Mouse (Mus musculus) CH12.LX (cell line): ENCODE measurements around the gene Sort1. TPM values are rescaled to one million over a fixed set of nuclear protein-coding genes. Genes with fewer than 3 reads are reported as not detected.

Experiments used
- DNase-seq: peaks from one replicate; pipeline ENCODE4 v3.0.0-alpha.2; 2013; ENCODE audit errors: extremely low read depth
- H3K27ac ChIP-seq: 2 replicates; pipeline ENCODE4 v1.5.1; 2012; ENCODE audit warnings: low read depth, mild to moderate bottlenecking, control low read depth, moderate library complexity; ENCODE audit not compliant: insufficient read depth
- H3K27me3 ChIP-seq: replicated peaks from 2 replicates; pipeline ENCODE3; 2012; ENCODE audit warnings: inconsistent platforms
- H3K36me3 ChIP-seq, 2 experiments: replicated peaks in 1 of 2; 2 replicates each; pipeline versions ENCODE3 to v1.6.1; 2012; ENCODE audit warnings: inconsistent platforms in 1 of 2, low read length in 1 of 2, mild to moderate bottlenecking in 1 of 2, mixed read lengths in 1 of 2, moderate library complexity in 1 of 2; ENCODE audit not compliant: control insufficient read depth in 1 of 2, insufficient read depth in 1 of 2
- H3K4me1 ChIP-seq, 2 experiments: 2 replicates each; pipeline ENCODE4 v1.6.1; 2012; ENCODE audit warnings: inconsistent platforms in 1 of 2, moderate library complexity in 1 of 2; ENCODE audit not compliant: insufficient read depth in 2 of 2, control insufficient read depth in 1 of 2
- H3K4me2 ChIP-seq: 2 replicates; pipeline ENCODE4 v1.6.1; 2012; ENCODE audit warnings: low read depth, mild to moderate bottlenecking, control low read depth; ENCODE audit not compliant: poor library complexity, insufficient read depth, severe bottlenecking
- H3K4me3 ChIP-seq, 3 experiments: fragments of 150-350 bp in 1 of 3; sonication (generic) in 1 of 3; replicated peaks in 1 of 3; 2 replicates each; pipeline versions ENCODE3 to v1.5.1; 2011 to 2012; ENCODE audit warnings: low read depth in 2 of 3, low read length in 2 of 3, mild to moderate bottlenecking in 2 of 3, moderate library complexity in 2 of 3, control low read depth in 1 of 3, improper control_type of control experiment in 1 of 3, inconsistent platforms in 1 of 3, mixed read lengths in 1 of 3; ENCODE audit not compliant: poor library complexity in 1 of 3
- H3K79me2 ChIP-seq: replicated peaks from 2 replicates; pipeline ENCODE4 v1.6.1; 2012; ENCODE audit warnings: mild to moderate bottlenecking, moderate library complexity; ENCODE audit not compliant: control insufficient read depth, poor library complexity, insufficient read depth, severe bottlenecking; ENCODE audit errors: extremely low read depth
- H3K9ac ChIP-seq: 2 replicates; pipeline ENCODE4 v1.6.1; 2012; ENCODE audit warnings: low read depth, mild to moderate bottlenecking, control low read depth, moderate library complexity; ENCODE audit not compliant: insufficient read depth
- H3K9me3 ChIP-seq: replicated peaks from 2 replicates; pipeline ENCODE3; 2012; ENCODE audit warnings: low read length, inconsistent platforms, mixed read lengths
- BHLHE40 ChIP-seq: IDR thresholded peaks from 2 replicates; pipeline ENCODE4 v1.6.1; 2011; ENCODE audit warnings: mild to moderate bottlenecking, low read depth, low read length, improper control_type of control experiment
- CHD1 ChIP-seq: IDR thresholded peaks from 2 replicates; pipeline ENCODE4 v1.6.1; 2012; ENCODE audit warnings: low read depth, low read length, improper control_type of control experiment, inconsistent platforms
- CHD2 ChIP-seq: IDR thresholded peaks from 2 replicates; pipeline ENCODE4 v1.6.1; 2011; ENCODE audit warnings: low read length, improper control_type of control experiment
- CTCF ChIP-seq, 2 experiments: IDR thresholded peaks in 1 of 2; conservative IDR thresholded peaks in 1 of 2; 2 replicates each; pipeline ENCODE4 v1.5.1; 2011 to 2012; ENCODE audit warnings: low read depth in 2 of 2, low read length in 2 of 2, improper control_type of control experiment in 1 of 2, inconsistent platforms in 1 of 2, mild to moderate bottlenecking in 1 of 2, moderate library complexity in 1 of 2
- E2F4 ChIP-seq: IDR thresholded peaks from 2 replicates; pipeline ENCODE4 v1.6.1; 2011; ENCODE audit warnings: low read depth, low read length, improper control_type of control experiment; ENCODE audit not compliant: insufficient replicate concordance
- ETS1 ChIP-seq: conservative IDR thresholded peaks from 2 replicates; pipeline ENCODE4 v1.6.1; 2012; ENCODE audit warnings: low read depth, mild to moderate bottlenecking, inconsistent platforms, low read length, improper control_type of control experiment, moderate library complexity
- GABPA ChIP-seq: IDR thresholded peaks from 2 replicates; pipeline ENCODE4 v1.6.1; 2012; ENCODE audit warnings: low read depth, low read length, improper control_type of control experiment, inconsistent platforms; ENCODE audit not compliant: insufficient replicate concordance
- HCFC1 ChIP-seq: IDR thresholded peaks from 2 replicates; pipeline ENCODE4 v1.6.1; 2012; ENCODE audit warnings: low read depth, mild to moderate bottlenecking, inconsistent platforms, low read length, improper control_type of control experiment
- IRF4 ChIP-seq: IDR thresholded peaks from 2 replicates; pipeline ENCODE4 v1.6.1; 2014; ENCODE audit warnings: low read depth, mild to moderate bottlenecking, inconsistent platforms, low read length, improper control_type of control experiment
- JUN ChIP-seq: IDR thresholded peaks from 2 replicates; pipeline ENCODE4 v1.6.1; 2011; ENCODE audit warnings: low read depth, mild to moderate bottlenecking, low read length, improper control_type of control experiment, moderate library complexity; ENCODE audit not compliant: insufficient read depth
- JUND ChIP-seq: conservative IDR thresholded peaks from 2 replicates; pipeline ENCODE4 v1.6.1; 2011; ENCODE audit warnings: low read depth, low read length, improper control_type of control experiment
- MAX ChIP-seq: IDR thresholded peaks from 2 replicates; pipeline ENCODE4 v1.6.1; 2011; ENCODE audit warnings: low read length, improper control_type of control experiment
- MAZ ChIP-seq: IDR thresholded peaks from 2 replicates; pipeline ENCODE4 v1.6.1; 2012; ENCODE audit warnings: low read depth, mild to moderate bottlenecking, inconsistent platforms, low read length, improper control_type of control experiment, moderate library complexity
- MEF2A ChIP-seq: IDR thresholded peaks from 2 replicates; pipeline ENCODE4 v1.6.1; 2014; ENCODE audit warnings: low read depth, mild to moderate bottlenecking, inconsistent platforms, low read length, improper control_type of control experiment, borderline replicate concordance
- MXI1 ChIP-seq: IDR thresholded peaks from 2 replicates; pipeline ENCODE4 v1.6.1; 2011; ENCODE audit warnings: mild to moderate bottlenecking, low read depth, low read length, improper control_type of control experiment
- NELFE ChIP-seq: IDR thresholded peaks from 2 replicates; pipeline ENCODE4 v1.6.1; 2011; ENCODE audit warnings: low read depth, low read length, improper control_type of control experiment
- NRF1 ChIP-seq: IDR thresholded peaks from 2 replicates; pipeline ENCODE4 v1.6.1; 2014; ENCODE audit warnings: low read depth, mild to moderate bottlenecking, inconsistent platforms, low read length, improper control_type of control experiment, moderate library complexity
- PAX5 ChIP-seq: IDR thresholded peaks from 2 replicates; pipeline ENCODE4 v1.6.1; 2012; ENCODE audit warnings: low read length, inconsistent platforms, mixed read lengths
- POLR2A ChIP-seq: IDR thresholded peaks from 2 replicates; pipeline ENCODE4 v1.6.1; 2011; ENCODE audit warnings: low read depth, mild to moderate bottlenecking, improper control_type of control experiment, low read length
- POLR2AphosphoS2 ChIP-seq: IDR thresholded peaks from 2 replicates; pipeline ENCODE4 v1.6.1; 2011; ENCODE audit warnings: low read depth, low read length, improper control_type of control experiment
- RCOR1 ChIP-seq: conservative IDR thresholded peaks from 2 replicates; pipeline ENCODE4 v1.6.1; 2012; ENCODE audit warnings: low read depth, mild to moderate bottlenecking, inconsistent platforms, low read length, improper control_type of control experiment
- SMC3 ChIP-seq: IDR thresholded peaks from 2 replicates; pipeline ENCODE4 v1.6.1; 2011; ENCODE audit warnings: low read depth, low read length, improper control_type of control experiment
- TBP ChIP-seq: conservative IDR thresholded peaks from 2 replicates; pipeline ENCODE4 v1.6.1; 2011; ENCODE audit warnings: low read depth, low read length, improper control_type of control experiment
- UBTF ChIP-seq: IDR thresholded peaks from 2 replicates; pipeline ENCODE4 v1.6.1; 2012; ENCODE audit warnings: low read depth, mild to moderate bottlenecking, inconsistent platforms, low read length, improper control_type of control experiment, moderate library complexity
- USF2 ChIP-seq: conservative IDR thresholded peaks from 2 replicates; pipeline ENCODE4 v1.6.1; 2011; ENCODE audit warnings: low read depth, low read length, improper control_type of control experiment
- ZC3H11A ChIP-seq: IDR thresholded peaks from 2 replicates; pipeline ENCODE4 v1.6.1; 2012; ENCODE audit warnings: low read depth, mild to moderate bottlenecking, inconsistent platforms, low read length, improper control_type of control experiment
- ZKSCAN1 ChIP-seq: IDR thresholded peaks from 2 replicates; pipeline ENCODE4 v1.6.1; 2012; ENCODE audit warnings: low read depth, inconsistent platforms, low read length, improper control_type of control experiment, borderline replicate concordance
- ZMIZ1 ChIP-seq: IDR thresholded peaks from 2 replicates; pipeline ENCODE4 v1.6.1; 2012; ENCODE audit warnings: low read depth, mild to moderate bottlenecking, inconsistent platforms, low read length, improper control_type of control experiment
- ZNF384 ChIP-seq: IDR thresholded peaks from 2 replicates; pipeline ENCODE4 v1.6.1; 2012; ENCODE audit warnings: low read depth, low read length, improper control_type of control experiment, inconsistent platforms
- dilution Hi-C: fragments of 300-500 bp; cut with MboI; formaldehyde crosslinking; loops from 2 replicates; pipeline ENCODE4 v1.14.3; 2020; ENCODE audit warnings: low sequenced_read_pairs; ENCODE audit not compliant: extremely low pct_unique_long_range_greater_than_20kb, extremely low pct_ligation_motif_present
- in situ Hi-C: fragments of 300-500 bp; cut with MboI; formaldehyde crosslinking; loops from 3 replicates; pipeline ENCODE4 v1.14.3; 2019; ENCODE audit warnings: low sequenced_read_pairs, low pct_ligation_motif_present, low pct_unique_long_range_greater_than_20kb, mixed read lengths
- polyA plus RNA-seq: library from polyadenylated mRNA; unstranded; fragments of >175 nt; gene quantifications from 2 replicates; pipeline ENCODE4 v1.2.1, GENCODE M21; 2012; ENCODE audit warnings: low read depth; ENCODE audit not compliant: insufficient read length
- total RNA-seq, 2 experiments: library from RNA; depleted of rRNA; stranded (reverse); fragments of 300-350 nt in 1 of 2; fragments of >200 nt in 1 of 2; gene quantifications; 2 replicates each; pipeline ENCODE4 v1.2.3; 2012 to 2014

The Sort1 gene
- total and polyA plus RNA-seq, 3 experiments: 0.15 to 1.2 (median 0.90) TPM

DNA sequence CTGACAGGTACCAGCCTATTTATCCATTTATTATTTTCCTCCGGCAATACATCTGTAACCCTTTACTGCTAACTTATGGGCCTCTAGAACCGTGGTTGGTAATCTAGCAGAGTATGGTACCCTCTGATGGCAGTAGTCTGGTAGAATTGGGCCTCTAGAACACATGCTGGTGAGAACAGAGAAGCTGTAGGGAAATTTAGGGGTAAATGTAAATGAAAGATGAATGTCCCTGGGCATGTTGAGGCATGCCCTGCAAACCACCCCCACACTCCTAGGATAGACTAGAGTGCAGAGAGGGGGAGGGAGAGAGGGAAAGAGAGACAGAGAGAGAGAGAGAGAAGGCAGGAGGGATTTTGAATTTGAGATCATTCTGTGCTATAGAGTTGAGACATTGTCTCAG lies 100.5 kb downstream of the Sort1 start (continued):
- TF ChIP-seq MXI1: peak; percentile 61

DNA sequence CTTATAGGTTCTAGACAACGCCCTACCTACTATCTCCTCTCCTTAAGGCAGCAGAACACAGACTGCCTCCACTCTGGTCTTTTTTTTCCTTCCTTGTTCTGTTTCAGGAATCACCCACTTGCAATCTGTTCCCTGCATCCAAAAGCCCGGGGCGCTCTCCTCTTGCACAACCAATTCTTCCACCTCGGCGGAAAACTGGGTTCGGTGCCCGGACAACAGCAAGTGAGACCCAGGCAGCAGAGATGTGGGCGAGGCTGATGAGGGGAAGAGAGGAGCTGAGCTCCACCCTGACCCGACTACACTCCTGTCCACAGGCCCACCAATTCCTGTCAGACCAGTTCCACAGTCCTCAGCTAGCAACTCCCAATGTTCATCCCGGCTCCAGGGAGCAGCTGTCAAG lies 102.3 kb downstream of the Sort1 start:
- no peak overlapping the region for H3K9ac ChIP-seq
- dilution Hi-C loops: no loop called here
- peaks cover 22 to 38% of the 10 kb centered on the region in 2 experiments for H3K36me3 ChIP-seq
- DNase-seq: no peak
- H3K4me2 ChIP-seq: peak overlapping the region; percentile 39; the same call in 1 of the 2 replicates
- in situ Hi-C loops: loop anchor here (5.0 to 10.0 kb wide), 2 partner anchors 109 to 221 kb away; no protein-coding TSS in a partner anchor
- no peaks in the 10 kb centered on the region for H3K27me3 ChIP-seq
- peaks cover 8% of the 10 kb centered on the region; the same call in 1 of the 2 replicates for H3K79me2 ChIP-seq
- peaks cover 11 to 46% of the 10 kb centered on the region in 2 experiments for H3K4me1 ChIP-seq
- TF ChIP-seq ETS1 (no peak), CTCF (conservative IDR thresholded peaks at IDR 0.05 in 1 of 2, IDR thresholded peaks at IDR 0.05 in 1 of 2; ENCODE audit: low read depth in 2 of 2, low read length in 2 of 2) (no peak), SMC3 (no peak), HCFC1 (no peak), UBTF (no peak), BHLHE40 (no peak), E2F4 (no peak), CHD2 (no peak), NELFE (no peak), TBP (no peak), MXI1 (no peak), ZKSCAN1 (no peak), MAZ (no peak), NRF1 (no peak), USF2 (no peak), PAX5 (no peak), JUND (no peak), POLR2AphosphoS2 (no peak), ZMIZ1 (no peak), MAX (no peak)
- H3K27ac ChIP-seq: no peak overlapping the region
- H3K4me3 ChIP-seq: peak overlapping the region in 1 of 3 experiments; percentile 23
- H3K9me3 ChIP-seq: no peaks in the 10 kb centered on the region

DNA sequence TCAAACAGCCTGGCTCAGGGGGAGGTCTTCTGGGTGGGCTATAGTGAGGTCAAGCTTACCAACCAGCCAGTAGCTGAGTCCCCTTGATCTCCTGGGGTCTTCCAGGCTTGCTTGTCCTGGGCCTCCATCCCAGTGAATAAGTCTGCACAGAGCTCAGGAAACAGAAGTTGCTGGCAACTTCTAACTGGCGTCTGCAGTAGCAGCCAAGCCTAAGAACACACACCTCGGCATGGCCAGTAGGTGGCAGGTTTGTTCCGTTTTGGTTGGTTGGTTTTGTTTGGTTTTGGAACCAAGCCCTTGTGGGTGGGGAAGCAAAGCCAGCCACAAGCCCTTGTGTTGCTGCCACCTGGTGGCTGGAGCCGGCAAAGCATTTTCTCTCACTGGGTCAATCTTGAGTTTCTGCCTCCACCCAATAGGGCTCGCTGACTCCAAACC lies 105.2 kb downstream of the Sort1 start:
- no peaks in the 10 kb centered on the region for H3K9me3 ChIP-seq
- DNase-seq: peak; percentile 97
- dilution Hi-C loops (no loop called here), in situ Hi-C loops (loop anchor here (5.0 to 10.0 kb wide), 2 partner anchors 112 to 224 kb away; no protein-coding TSS in a partner anchor)
- peaks cover 5 to 37% of the 10 kb centered on the region in 2 experiments; a peak in 3 of 4 replicates for H3K4me1 ChIP-seq
- H3K27me3 ChIP-seq: peaks cover 13% of the 10 kb centered on the region
- H3K4me2 ChIP-seq: no peak overlapping the region
- H3K79me2 ChIP-seq: peaks cover 8% of the 10 kb centered on the region; the same call in 1 of the 2 replicates
- H3K27ac ChIP-seq: no peak overlapping the region
- H3K4me3 ChIP-seq: no peak overlapping the region
- no peak overlapping the region for H3K9ac ChIP-seq
- H3K36me3 ChIP-seq: peaks cover 22 to 38% of the 10 kb centered on the region in 2 experiments
- TF ChIP-seq UBTF (no peak), ZC3H11A (no peak; the same call in 1 of the 2 replicates), TBP (no peak), E2F4 (no peak), POLR2AphosphoS2 (peak; percentile 86), IRF4 (peak; percentile 71; the same call in 1 of the 2 replicates), RCOR1 (no peak), GABPA (no peak), ZNF384 (no peak), BHLHE40 (no peak), CHD1 (no peak), POLR2A (0 out of 2 replicates have a peak, but pooled peaks have one; percentile 31), JUND (0 out of 2 replicates have a peak, but pooled peaks have one; percentile 13), ETS1 (no peak), MEF2A (peak; percentile 59; the same call in 1 of the 2 replicates), SMC3 (peak; percentile 92), JUN (no peak), NRF1 (no peak), HCFC1 (peak; percentile 40; the same call in 1 of the 2 replicates)
